Mouse (Mus musculus) midbrain, embryonic 12.5 days (tissue): Measurements from ENCODE around the gene Gm4216. TPM values are rescaled to one million over a fixed set of nuclear protein-coding genes. Genes with fewer than 3 reads are reported as not detected.
"Not testable (repeated sequence)": the region's sequence is repeated elsewhere in the genome, so short reads cannot be mapped to it uniquely, and the experiment has no call there.

Experiments
- ATAC-seq: fragments of 200-750 bp; cut with Nextera tagmentation; 2 replicates; pipeline ENCODE4 v1.8.0; 2017; ENCODE audit warnings: low read depth, moderate TSS enrichment, moderate library complexity; ENCODE audit not compliant: low FRiP score
- H3K27ac ChIP-seq: fragments of 300-500 bp; sonication (generic); replicated peaks from 2 replicates; pipeline ENCODE4 v1.5.1; 2016; ENCODE audit warnings: mild to moderate bottlenecking
- H3K27me3 ChIP-seq: fragments of 300-500 bp; sonication (generic); 2 replicates; pipeline ENCODE4 v1.6.1; 2016; ENCODE audit warnings: mild to moderate bottlenecking
- H3K36me3 ChIP-seq: fragments of 300-500 bp; sonication (generic); 2 replicates; pipeline ENCODE4 v1.6.1; 2016
- H3K4me1 ChIP-seq: fragments of 300-500 bp; sonication (generic); 2 replicates; pipeline ENCODE4 v1.6.1; 2016
- H3K4me2 ChIP-seq: fragments of 300-500 bp; sonication (generic); replicated peaks from 2 replicates; pipeline ENCODE4 v1.6.1; 2016; ENCODE audit warnings: mild to moderate bottlenecking, moderate library complexity
- H3K4me3 ChIP-seq: fragments of 300-500 bp; sonication (generic); 2 replicates; pipeline ENCODE4 v1.5.1; 2016; ENCODE audit warnings: mild to moderate bottlenecking
- H3K9ac ChIP-seq: fragments of 300-500 bp; sonication (generic); replicated peaks from 2 replicates; pipeline ENCODE4 v1.6.1; 2016; ENCODE audit warnings: mild to moderate bottlenecking, moderate library complexity
- H3K9me3 ChIP-seq: fragments of 300-500 bp; sonication (generic); 2 replicates; pipeline ENCODE4 v1.6.1; 2016; ENCODE audit warnings: mild to moderate bottlenecking
- WGBS: fragments of 180-500 bp; shearing (Covaris S2); methylation state at CpG from one replicate; pipeline ENCODE4 v1.1.7; 2016; 5-methylcytosine and 5-hydroxymethylcytosine counted together
- polyA plus RNA-seq: library from polyadenylated mRNA; unstranded; fragments of >200 nt; fragmentation: Nextera tagmentation; extraction: Ambion mirVana; gene quantifications from 2 replicates; pipeline ENCODE4 v1.2.1, GENCODE M21; 2016

Gm4216 gene
- polyA plus RNA-seq = not detected in 2 replicates

DNA sequence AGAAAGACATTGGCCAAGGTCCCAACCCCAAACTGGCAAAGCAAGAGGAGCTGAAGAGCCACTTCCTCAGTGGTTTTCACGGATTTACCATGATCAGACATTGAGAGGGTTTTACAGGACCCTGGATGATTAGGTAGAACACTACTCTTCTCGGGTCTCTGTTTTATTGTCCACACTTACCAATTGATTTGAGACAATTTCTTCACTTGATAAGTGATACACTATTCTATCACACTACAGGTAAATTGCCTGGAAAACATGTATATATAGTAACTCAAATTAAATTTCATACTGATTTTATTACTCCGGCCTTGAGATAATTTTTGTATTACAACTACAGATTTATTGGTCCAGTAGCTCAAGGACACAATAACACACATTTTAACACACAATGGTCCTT is at the start of gene Gm4216:
Gene Gm4216 (minus strand): TSS at position 101 of the 400 bp plus-strand sequence.
- H3K36me3 ChIP-seq, H3K9ac ChIP-seq, H3K4me2 ChIP-seq, H3K4me1 ChIP-seq, H3K27ac ChIP-seq, H3K4me3 ChIP-seq, H3K9me3 ChIP-seq, ATAC-seq, H3K27me3 ChIP-seq: not testable (repeated sequence)
- WGBS = no CpG with 5 or more reads among the region's 3 CpGs

DNA sequence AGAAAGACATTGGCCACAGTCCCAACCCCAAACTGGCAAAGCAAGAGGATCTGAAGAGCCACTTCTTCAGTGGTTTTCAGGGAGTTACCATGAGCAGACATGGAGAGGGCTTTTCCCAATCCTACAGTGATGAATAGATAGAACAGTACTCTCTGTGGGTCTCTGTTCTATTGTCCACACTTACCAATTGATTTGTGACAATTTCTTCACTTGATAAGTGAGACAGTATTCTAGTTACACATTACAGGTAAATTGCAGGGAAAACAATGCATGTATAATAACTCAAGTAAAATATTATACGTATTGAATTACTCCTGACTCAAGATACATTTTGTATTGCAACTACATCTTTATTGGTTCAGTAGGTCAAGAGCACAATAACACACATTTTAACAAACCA is 47.6 kb upstream of the Gm4216 start, which contains the start of gene Gm8720:
Gene Gm8720 (minus strand): TSS at position 101 of the 400 bp plus-strand sequence.
- H3K27ac ChIP-seq, H3K4me2 ChIP-seq, ATAC-seq, H3K9ac ChIP-seq, H3K4me1 ChIP-seq, H3K36me3 ChIP-seq, H3K9me3 ChIP-seq, H3K27me3 ChIP-seq, H3K4me3 ChIP-seq: not testable (repeated sequence)
- WGBS = no CpG with 5 or more reads among the region's 1 CpGs

DNA sequence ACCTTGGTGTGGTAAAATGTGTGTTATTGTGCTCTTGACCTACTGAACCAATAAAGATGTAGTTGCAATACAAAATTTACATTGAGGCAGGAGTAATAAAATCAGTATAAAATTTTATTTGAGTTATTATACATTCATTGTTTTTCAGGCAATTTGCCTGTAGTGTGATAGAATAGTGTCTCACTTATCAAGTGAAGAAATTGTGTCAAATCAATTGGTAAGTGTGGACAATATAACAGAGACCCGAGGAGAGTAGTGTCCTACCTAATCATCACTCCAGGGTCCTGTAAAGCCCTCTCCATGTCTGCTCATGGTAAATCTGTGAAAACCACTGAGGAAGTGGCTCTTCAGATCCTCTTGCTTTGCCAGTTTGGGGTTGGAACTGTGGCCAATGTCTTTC is 35.5 kb upstream of the Gm4216 start, which contains the start of gene Vmn1r163:
Gene Vmn1r163 (plus strand): TSS at position 301 of the 400 bp plus-strand sequence.
- not testable (repeated sequence) for H3K4me3 ChIP-seq, H3K9me3 ChIP-seq, H3K27me3 ChIP-seq, H3K9ac ChIP-seq, H3K4me1 ChIP-seq, ATAC-seq, H3K27ac ChIP-seq, H3K36me3 ChIP-seq, H3K4me2 ChIP-seq
- WGBS = no CpG with 5 or more reads among the region's 1 CpGs

DNA sequence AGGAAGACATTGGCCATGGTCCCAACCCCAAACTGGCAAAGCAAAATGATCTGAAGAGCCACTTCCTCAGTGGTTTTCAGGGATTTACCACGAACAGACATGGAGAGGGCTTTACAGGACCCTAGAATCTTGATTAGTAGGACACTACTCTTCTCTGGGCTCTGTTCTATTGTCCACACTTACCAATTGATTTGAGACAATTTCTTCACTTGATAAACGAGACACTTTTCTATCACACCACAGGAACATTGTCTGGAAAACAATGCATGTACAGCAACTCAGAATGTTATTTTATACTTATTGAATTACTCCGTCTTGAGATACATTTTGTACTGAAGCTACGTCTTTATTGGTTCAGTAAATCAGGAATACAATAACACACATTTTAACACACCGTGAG is 35.1 kb downstream of the Gm4216 start, which contains the start of gene Gm4214:
Gene Gm4214 (minus strand): TSS at position 101 of the 400 bp plus-strand sequence.
- not testable (repeated sequence) for H3K27ac ChIP-seq, H3K9me3 ChIP-seq, H3K36me3 ChIP-seq, H3K4me2 ChIP-seq, H3K9ac ChIP-seq, H3K27me3 ChIP-seq, ATAC-seq, H3K4me3 ChIP-seq, H3K4me1 ChIP-seq
- WGBS = no CpG with 5 or more reads among the region's 5 CpGs

Other genes with a start within 250 kb of the Gm4216 start
- not detected in 2 replicates for gene Vmn1r158, start 229.1 kb downstream of the Gm4216 start, polyA plus RNA-seq
- not detected in 2 replicates for gene Vmn1r159, start 176.3 kb downstream of the Gm4216 start, polyA plus RNA-seq
- gene Vmn1r160, start 148.7 kb downstream of the Gm4216 start, polyA plus RNA-seq = not detected in 2 replicates
- gene Gm4214, start 35.2 kb downstream of the Gm4216 start, polyA plus RNA-seq = not detected in 2 replicates
- gene Vmn1r163, start 35.6 kb upstream of the Gm4216 start, polyA plus RNA-seq = not detected in 2 replicates
- gene Gm8720, start 47.5 kb upstream of the Gm4216 start, polyA plus RNA-seq = not detected in 2 replicates
- not detected in 2 replicates for gene Gm10662, start 124.6 kb upstream of the Gm4216 start, polyA plus RNA-seq
- gene Vmn1r165, start 197.4 kb upstream of the Gm4216 start, polyA plus RNA-seq = not detected in 2 replicates
- not detected in 2 replicates for gene Vmn1r166, start 231.8 kb upstream of the Gm4216 start, polyA plus RNA-seq